Mouse (Mus musculus): ENCODE results near the gene Arfgap1. TPM values are rescaled to one million over a fixed set of nuclear protein-coding genes. Genes with fewer than 3 reads are reported as not detected.

Arfgap1 gene
- total and polyA plus RNA-seq, 2 experiments, result 15.7 to 29.0 TPM

- DNase-seq (ENCODE audit: extremely low read depth, low read depth, low spot score), result no peak
- Histone ChIP-seq H3K4me1 (ENCODE audit: control insufficient read depth, insufficient read depth, low read length) (no peaks in the 10 kb centered on the region), H3K79me2 (ENCODE audit: control insufficient read depth, insufficient read depth, low read length) (no peaks in the 10 kb centered on the region), H3K9ac (ENCODE audit: low read depth, low read length) (no peak within 1 kb of the TSS), H3K4me3 (ENCODE audit: insufficient read depth, low read depth, low read length) (no peak within 1 kb of the TSS), H3K27me3 (ENCODE audit: control insufficient read depth, insufficient read depth, low read length) (no peaks in the 10 kb centered on the region), H3K36me3 (ENCODE audit: control insufficient read depth, insufficient read depth, low read length) (no peaks in the 10 kb centered on the region), H3K27ac (replicated peaks; ENCODE audit: insufficient read depth, low read depth, low read length) (no peak within 1 kb of the TSS)
- TF ChIP-seq POLR2A (IDR thresholded peaks at IDR 0.05; ENCODE audit: extremely low read depth, insufficient read depth, low read length) (no peak), CTCF (IDR thresholded peaks at IDR 0.05; ENCODE audit: low read depth, low read length) (no peak)
- WGBS, result 78% methylated on average over 4 of the region's 4 CpGs
Observed at GRCm38 (mm10) chr2:180928723-180929122, 38.3 kb upstream of the Arfgap1 start, which contains the start of gene Birc7. Gene Birc7 (plus strand): TSS chr2:180929023.

GRCm38 (mm10) chr2:180932418-180932817, 34.6 kb upstream of the Arfgap1 start:
- TF ChIP-seq CTCF (IDR thresholded peaks at IDR 0.05; ENCODE audit: low read depth, low read length), result no peak
- TF ChIP-seq POLR2A (IDR thresholded peaks at IDR 0.05; ENCODE audit: extremely low read depth, insufficient read depth, low read length), result no peak
- no peak for DNase-seq (ENCODE audit: extremely low read depth, low read depth, low spot score)
- Histone ChIP-seq H3K79me2 (ENCODE audit: control insufficient read depth, insufficient read depth, low read length) (no peaks in the 10 kb centered on the region), H3K27ac (replicated peaks; ENCODE audit: insufficient read depth, low read depth, low read length) (no peak overlapping the region), H3K9ac (ENCODE audit: low read depth, low read length) (no peak overlapping the region), H3K36me3 (ENCODE audit: control insufficient read depth, insufficient read depth, low read length) (no peaks in the 10 kb centered on the region), H3K27me3 (ENCODE audit: control insufficient read depth, insufficient read depth, low read length) (no peaks in the 10 kb centered on the region), H3K4me1 (ENCODE audit: control insufficient read depth, insufficient read depth, low read length) (no peaks in the 10 kb centered on the region), H3K4me3 (ENCODE audit: insufficient read depth, low read depth, low read length) (no peak overlapping the region)
- 67% methylated on average over 1 of the region's 1 CpGs for WGBS

GRCm38 (mm10) chr2:180940187-180940586, 26.8 kb upstream of the Arfgap1 start:
- no peak for DNase-seq (ENCODE audit: extremely low read depth, low read depth, low spot score)

GRCm38 (mm10) chr2:180941869-180942268, 25.2 kb upstream of the Arfgap1 start:
- H3K4me3 ChIP-seq (ENCODE audit: insufficient read depth, low read depth, low read length), result no peak overlapping the region
- H3K9ac ChIP-seq (ENCODE audit: low read depth, low read length), result no peak overlapping the region
- H3K4me1 ChIP-seq (ENCODE audit: control insufficient read depth, insufficient read depth, low read length), result no peaks in the 10 kb centered on the region
- no peaks in the 10 kb centered on the region for H3K36me3 ChIP-seq (ENCODE audit: control insufficient read depth, insufficient read depth, low read length)
- H3K79me2 ChIP-seq (ENCODE audit: control insufficient read depth, insufficient read depth, low read length), result no peaks in the 10 kb centered on the region
- TF ChIP-seq CTCF (IDR thresholded peaks at IDR 0.05; ENCODE audit: low read depth, low read length), result no peak
- TF ChIP-seq POLR2A (IDR thresholded peaks at IDR 0.05; ENCODE audit: extremely low read depth, insufficient read depth, low read length), result no peak
- no peak overlapping the region for H3K27ac ChIP-seq (replicated peaks; ENCODE audit: insufficient read depth, low read depth, low read length)
- H3K27me3 ChIP-seq (ENCODE audit: control insufficient read depth, insufficient read depth, low read length), result no peaks in the 10 kb centered on the region
- DNase-seq (ENCODE audit: extremely low read depth, low read depth, low spot score), result no peak

More at GRCm38 (mm10) chr2:180940187-180940586, 26.8 kb upstream of the Arfgap1 start:
- no peaks in the 10 kb centered on the region for H3K79me2 ChIP-seq (ENCODE audit: control insufficient read depth, insufficient read depth, low read length)
- no peak overlapping the region for H3K27ac ChIP-seq (replicated peaks; ENCODE audit: insufficient read depth, low read depth, low read length)
- H3K4me3 ChIP-seq (ENCODE audit: insufficient read depth, low read depth, low read length), result no peak overlapping the region
- no peaks in the 10 kb centered on the region for H3K4me1 ChIP-seq (ENCODE audit: control insufficient read depth, insufficient read depth, low read length)
- TF ChIP-seq POLR2A (IDR thresholded peaks at IDR 0.05; ENCODE audit: extremely low read depth, insufficient read depth, low read length) (no peak), CTCF (IDR thresholded peaks at IDR 0.05; ENCODE audit: low read depth, low read length) (no peak)
- no peaks in the 10 kb centered on the region for H3K27me3 ChIP-seq (ENCODE audit: control insufficient read depth, insufficient read depth, low read length)
- H3K36me3 ChIP-seq (ENCODE audit: control insufficient read depth, insufficient read depth, low read length), result no peaks in the 10 kb centered on the region
- H3K9ac ChIP-seq (ENCODE audit: low read depth, low read length), result no peak overlapping the region

- TF ChIP-seq POLR2A (IDR thresholded peaks at IDR 0.05; ENCODE audit: extremely low read depth, insufficient read depth, low read length) (no peak), CTCF (IDR thresholded peaks at IDR 0.05; ENCODE audit: low read depth, low read length) (no peak)
- WGBS, result 76% methylated on average over 1 of the region's 1 CpGs
- H3K27ac ChIP-seq (replicated peaks; ENCODE audit: insufficient read depth, low read depth, low read length), result no peak overlapping the region
- no peak overlapping the region for H3K4me3 ChIP-seq (ENCODE audit: insufficient read depth, low read depth, low read length)
- no peaks in the 10 kb centered on the region for H3K79me2 ChIP-seq (ENCODE audit: control insufficient read depth, insufficient read depth, low read length)
- no peaks in the 10 kb centered on the region for H3K36me3 ChIP-seq (ENCODE audit: control insufficient read depth, insufficient read depth, low read length)
- no peaks in the 10 kb centered on the region for H3K27me3 ChIP-seq (ENCODE audit: control insufficient read depth, insufficient read depth, low read length)
- DNase-seq (ENCODE audit: extremely low read depth, low read depth, low spot score), result no peak
- H3K9ac ChIP-seq (ENCODE audit: low read depth, low read length), result no peak overlapping the region
- H3K4me1 ChIP-seq (ENCODE audit: control insufficient read depth, insufficient read depth, low read length), result no peaks in the 10 kb centered on the region
Observed at GRCm38 (mm10) chr2:180949947-180950346, 17.1 kb upstream of the Arfgap1 start.

GRCm38 (mm10) chr2:180952731-180953171, 14.3 kb upstream of the Arfgap1 start:
- Histone ChIP-seq H3K79me2 (ENCODE audit: control insufficient read depth, insufficient read depth, low read length) (no peaks in the 10 kb centered on the region), H3K27me3 (ENCODE audit: control insufficient read depth, insufficient read depth, low read length) (0 out of 2 replicates have a peak, but pooled peaks cover 3% of the 10 kb centered on the region), H3K4me3 (ENCODE audit: insufficient read depth, low read depth, low read length) (no peak overlapping the region), H3K27ac (replicated peaks; ENCODE audit: insufficient read depth, low read depth, low read length) (no peak overlapping the region), H3K36me3 (ENCODE audit: control insufficient read depth, insufficient read depth, low read length) (no peaks in the 10 kb centered on the region), H3K4me1 (ENCODE audit: control insufficient read depth, insufficient read depth, low read length) (no peaks in the 10 kb centered on the region), H3K9ac (ENCODE audit: low read depth, low read length) (no peak overlapping the region)
- DNase-seq (ENCODE audit: extremely low read depth, low read depth, low spot score), result no peak
- 50% methylated on average over 9 of the region's 9 CpGs for WGBS
- no peak for TF ChIP-seq CTCF (IDR thresholded peaks at IDR 0.05; ENCODE audit: low read depth, low read length)
- no peak for TF ChIP-seq POLR2A (IDR thresholded peaks at IDR 0.05; ENCODE audit: extremely low read depth, insufficient read depth, low read length)

Data from liver, adult 2 months (tissue).